Mouse (Mus musculus) small intestine, adult 2 months (tissue): ENCODE data around the gene Dab1.

Experiments used
- CTCF ChIP-seq: fragments of 200-500 bp; IDR thresholded peaks from 2 replicates; pipeline ENCODE4 v1.5.1; 2012; ENCODE audit warnings: low read depth, mild to moderate bottlenecking, control low read depth, inconsistent platforms, low read length, moderate library complexity, mixed read lengths; ENCODE audit not compliant: insufficient replicate concordance, insufficient read length; ENCODE audit errors: extremely low read depth
- POLR2A ChIP-seq: fragments of 200-500 bp; IDR thresholded peaks from 2 replicates; pipeline ENCODE4 v1.6.1; 2012; ENCODE audit warnings: low read depth, mild to moderate bottlenecking, control low read depth, inconsistent platforms, low read length, moderate library complexity

DNA sequence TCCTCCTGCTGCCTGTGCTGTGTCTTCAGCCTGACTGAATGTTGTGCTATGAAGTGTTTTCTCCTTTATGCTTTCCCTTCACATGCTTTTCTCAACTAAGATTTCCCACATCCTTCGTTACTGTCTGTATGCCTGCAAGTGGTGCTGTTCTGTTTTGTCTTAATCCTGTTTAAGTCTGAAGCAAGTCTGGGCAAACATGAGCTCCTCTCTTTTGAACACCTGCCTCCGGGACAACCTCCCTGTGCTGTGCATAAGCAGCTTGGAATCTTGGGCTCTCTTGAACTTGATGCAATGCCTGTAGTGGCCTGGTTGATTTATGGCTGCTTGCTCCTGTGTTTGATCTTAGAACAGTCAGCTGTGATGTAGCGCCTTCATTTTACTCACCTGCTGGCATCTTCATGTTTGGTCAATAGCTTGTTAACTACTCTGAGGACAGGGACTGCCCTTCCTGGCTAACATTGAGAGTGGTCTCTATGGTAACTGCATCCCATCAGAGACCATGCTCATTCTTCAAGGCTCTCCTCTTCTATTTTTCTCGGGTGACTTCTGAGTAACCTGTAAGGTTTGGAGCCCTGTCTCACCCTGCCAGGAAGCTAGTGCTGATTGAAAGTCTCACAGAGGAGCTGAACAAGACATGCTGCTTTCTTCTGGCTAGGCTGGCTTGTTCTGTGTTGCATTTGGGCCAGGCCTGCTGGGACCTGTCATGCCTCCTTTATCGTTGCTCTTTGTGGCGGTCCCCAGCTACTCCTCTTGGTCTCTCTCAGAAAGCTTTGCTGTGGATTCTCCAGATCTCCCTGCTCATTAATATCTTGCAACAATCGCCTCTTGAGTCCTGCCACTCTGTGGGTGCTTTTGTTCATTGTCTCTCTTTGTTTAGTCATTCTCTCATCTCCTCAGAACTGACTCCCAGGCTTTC lies 342.2 kb downstream of the Dab1 start:
- no peak for TF ChIP-seq POLR2A
- no peak for TF ChIP-seq CTCF
